Comparison of ENCODE assay signal across 10 mouse cellular contexts in genomic region chr3:133623201-133623744, GRCm38 (mm10).
A peak's percentile ranks its signal among the peaks of the same experiment; 100 is the strongest.
DNase-seq lines count a peak whose midpoint lies in the region; ATAC-seq lines count a peak whose summit lies in the region.
"Had no signal": no experiment of that assay in that cellular context is flagged by ENCODE, and none has a peak within 500 bp of the region (broad histone marks: within the 10 kb centered on the region; RNA-seq: fewer than 3 reads in every experiment).

No protein-coding gene starts in this region.

- ATAC-seq in frontal cortex, adult (ENCODE audit: low TSS enrichment) = no peak

- intact Hi-C loops in heart, postnatal 10 days (cut with DNase I) = no loop called here

- peak; percentile 79 to 91 for DNase-seq in adrenal gland, adult (ENCODE audit: inconsistent age in 2 of 2, low spot score in 1 of 2)
- DNase-seq in adrenal gland, postnatal 4 days (ENCODE audit: low spot score in 2 of 2) = no peak
- peak; percentile 13 for DNase-seq in lung, postnatal 25 days (ENCODE audit: low spot score)
- DNase-seq in lung, postnatal 10 days = no peak
- DNase-seq in heart, postnatal 10 days = peak; percentile 9 to 10
- peak; percentile 18 for DNase-seq in monocyte, adult 2 months (ENCODE audit: low read depth in 1 of 2, low spot score in 2 of 2)
- DNase-seq in thymus, postnatal 25 days = no peak
- DNase-seq: kidney, adult 9 months; thymus, postnatal 36 days had no signal

Comparison
In these comparisons a context has a peak if more than half of its experiments do, and no peak if none do; other contexts are left out.
1. DNase-seq: peak in adrenal gland, adult (2 of 2), lung, postnatal 25 days (single experiment), heart, postnatal 10 days (2 of 2) and monocyte, adult 2 months (2 of 2); none in adrenal gland, postnatal 4 days (0 of 2), lung, postnatal 10 days (single experiment) and thymus, postnatal 25 days (single experiment).